Mouse (Mus musculus) cortical plate, adult 2 months (tissue): ENCODE measurements around the gene Tnfrsf21. TPM values are rescaled to one million over a fixed set of nuclear protein-coding genes. Genes with fewer than 3 reads are reported as not detected.

Source experiments
- H3K27ac ChIP-seq: fragments of 200-500 bp; 2 replicates; pipeline ENCODE4 v1.5.1; 2012; ENCODE audit warnings: low read length, control low read depth, inconsistent platforms; ENCODE audit not compliant: insufficient read depth
- H3K4me1 ChIP-seq: fragments of 200-500 bp; 2 replicates; pipeline ENCODE4 v1.6.1; 2011; ENCODE audit warnings: low read length; ENCODE audit not compliant: control insufficient read depth, insufficient read depth
- H3K4me3 ChIP-seq: fragments of 200-500 bp; 2 replicates; pipeline ENCODE4 v1.5.1; 2011; ENCODE audit warnings: mild to moderate bottlenecking, low read length, control low read depth; ENCODE audit not compliant: insufficient read depth
- CTCF ChIP-seq: fragments of 200-500 bp; IDR thresholded peaks from 2 replicates; pipeline ENCODE4 v1.5.1; 2011; ENCODE audit warnings: mild to moderate bottlenecking, control low read depth, low read length; ENCODE audit not compliant: insufficient read depth; ENCODE audit errors: extremely low read depth
- POLR2A ChIP-seq: fragments of 200-500 bp; IDR thresholded peaks from 2 replicates; pipeline ENCODE4 v1.6.1; 2011; ENCODE audit warnings: mild to moderate bottlenecking, low read length, control low read depth; ENCODE audit not compliant: insufficient read depth; ENCODE audit errors: extremely low read depth
- polyA plus RNA-seq: library from polyadenylated mRNA; depleted of rRNA; stranded (reverse); fragments of >200 nt; gene quantifications from 2 replicates; pipeline ENCODE4 v1.2.3, GENCODE M21; 2012

Tnfrsf21 gene
- polyA plus RNA-seq, 1 experiment, result 58.9 TPM

- H3K4me3 ChIP-seq, result no peak overlapping the region
- no peaks in the 10 kb centered on the region for H3K4me1 ChIP-seq
- no peak overlapping the region for H3K27ac ChIP-seq
- TF ChIP-seq CTCF, result no peak
- TF ChIP-seq POLR2A, result no peak
Measured at GRCm38 (mm10) chr17:42989981-42990380, 26.4 kb upstream of the Tnfrsf21 start.

GRCm38 (mm10) chr17:42991112-42991511 lies 25.2 kb upstream of the Tnfrsf21 start:
- Histone ChIP-seq H3K4me1 (no peaks in the 10 kb centered on the region), H3K27ac (no peak overlapping the region)
- TF ChIP-seq POLR2A, result no peak
- TF ChIP-seq CTCF, result no peak

GRCm38 (mm10) chr17:42999446-42999977 lies 16.8 kb upstream of the Tnfrsf21 start:
- TF ChIP-seq CTCF (no peak), POLR2A (no peak)
- no peak overlapping the region for H3K4me3 ChIP-seq
- H3K27ac ChIP-seq, result no peak overlapping the region
- no peaks in the 10 kb centered on the region for H3K4me1 ChIP-seq

More at GRCm38 (mm10) chr17:42991112-42991511, 25.2 kb upstream of the Tnfrsf21 start:
- no peak overlapping the region for H3K4me3 ChIP-seq

- H3K4me3 ChIP-seq, result no peak overlapping the region
- no peak for TF ChIP-seq CTCF
Measured at GRCm38 (mm10) chr17:43000598-43000997, 15.8 kb upstream of the Tnfrsf21 start.

GRCm38 (mm10) chr17:43012718-43013117 lies 3.6 kb upstream of the Tnfrsf21 start:
- no peak overlapping the region for H3K27ac ChIP-seq
- no peaks in the 10 kb centered on the region for H3K4me1 ChIP-seq
- H3K4me3 ChIP-seq, result no peak overlapping the region
- TF ChIP-seq POLR2A (no peak), CTCF (peak; percentile 75)

More at GRCm38 (mm10) chr17:43000598-43000997, 15.8 kb upstream of the Tnfrsf21 start:
- H3K4me1 ChIP-seq, result no peaks in the 10 kb centered on the region
- H3K27ac ChIP-seq, result no peak overlapping the region

GRCm38 (mm10) chr17:43017341-43018052 lies 1.1 kb downstream of the Tnfrsf21 start:
- peak overlapping the region; percentile 99 for H3K4me3 ChIP-seq
- H3K27ac ChIP-seq, result peak overlapping the region; percentile 89
- H3K4me1 ChIP-seq, result peaks cover 7% of the 10 kb centered on the region
- TF ChIP-seq CTCF, result no peak
- peak; percentile 44; the same call in 1 of the 2 replicates for TF ChIP-seq POLR2A

GRCm38 (mm10) chr17:43018071-43018470 lies 1.7 kb downstream of the Tnfrsf21 start:
- TF ChIP-seq POLR2A (no peak), CTCF (no peak)
- Histone ChIP-seq H3K4me3 (peak overlapping the region; percentile 99), H3K27ac (0 out of 2 replicates have a peak overlapping the region, but pooled peaks have one; percentile 57), H3K4me1 (peaks cover 7% of the 10 kb centered on the region)

- no peak for TF ChIP-seq CTCF
- TF ChIP-seq POLR2A, result no peak
- H3K4me1 ChIP-seq, result peaks cover 11% of the 10 kb centered on the region
- H3K4me3 ChIP-seq, result no peak overlapping the region; the same call in 1 of the 2 replicates
- no peak overlapping the region for H3K27ac ChIP-seq
Measured at GRCm38 (mm10) chr17:43019660-43020059, 3.3 kb downstream of the Tnfrsf21 start.

- H3K4me1 ChIP-seq, result peaks cover 11% of the 10 kb centered on the region
- TF ChIP-seq CTCF (no peak), POLR2A (no peak)
- H3K27ac ChIP-seq, result no peak overlapping the region
- no peak overlapping the region for H3K4me3 ChIP-seq
Measured at GRCm38 (mm10) chr17:43021017-43021416, 4.7 kb downstream of the Tnfrsf21 start.

GRCm38 (mm10) chr17:43022056-43022455 lies 5.7 kb downstream of the Tnfrsf21 start:
- TF ChIP-seq CTCF (no peak), POLR2A (no peak)
- Histone ChIP-seq H3K27ac (no peak overlapping the region), H3K4me3 (no peak overlapping the region), H3K4me1 (peaks cover 11% of the 10 kb centered on the region)
